Mouse (Mus musculus): ENCODE measurements around the gene Ints2.
"Not testable (repeated sequence)": the region's sequence is repeated elsewhere in the genome, so short reads cannot be mapped to it uniquely, and the experiment has no call there.

Ints2 gene

DNA sequence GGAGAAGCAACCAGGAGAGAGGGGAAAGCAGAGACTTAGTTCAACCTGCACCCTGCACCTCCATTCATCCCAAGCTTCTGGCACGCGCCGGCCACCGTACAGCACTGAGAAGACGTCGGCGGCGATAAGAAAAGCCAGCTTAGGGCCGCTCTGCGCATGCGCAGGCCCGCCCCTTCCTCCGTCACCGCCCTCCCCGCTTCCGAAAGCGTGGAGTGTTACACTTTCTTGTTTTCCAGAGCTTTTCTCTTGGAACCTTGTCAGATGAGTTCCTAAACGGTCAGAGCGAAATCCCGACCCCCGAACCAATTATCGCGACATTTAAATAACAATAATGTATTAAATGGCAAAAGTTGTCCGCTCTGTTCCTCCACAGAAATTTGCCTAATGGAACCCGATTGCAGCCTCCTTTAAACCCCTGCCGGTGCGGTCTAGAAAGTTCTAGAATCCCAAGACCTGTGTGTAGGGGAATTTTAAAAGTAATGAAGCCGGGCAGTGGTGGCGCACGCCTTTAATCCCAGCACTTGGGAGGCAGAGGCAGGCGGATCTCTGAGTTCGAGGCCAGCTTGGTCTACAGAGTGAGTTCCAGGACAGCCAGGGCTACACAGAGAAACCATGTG, at the start of gene Ints2:
Ints2 (minus strand) TSS at position 116 of the 617 bp plus-strand sequence.
- in situ Hi-C loops (cut with MboI, MseI) = no loop called here

DNA sequence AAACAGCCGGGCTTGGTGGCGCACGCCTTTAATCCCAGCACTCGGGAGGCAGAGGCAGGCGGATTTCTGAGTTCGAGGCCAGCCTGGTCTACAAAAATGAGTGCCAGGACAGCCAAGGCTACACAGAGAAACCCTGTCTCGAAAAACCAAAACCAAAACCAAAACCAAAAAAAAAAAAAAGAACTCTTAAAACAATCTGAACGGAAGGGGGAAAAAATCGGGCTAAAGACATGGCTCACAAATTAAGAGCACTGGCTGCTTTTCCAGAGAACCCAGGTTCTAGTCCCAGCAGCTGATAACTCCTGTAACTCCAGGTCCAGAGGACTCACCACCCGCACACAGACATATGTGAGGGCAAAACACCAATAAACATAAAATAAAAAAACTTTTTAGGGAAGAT, 34.8 kb upstream of the Ints2 start:
- in situ Hi-C loops (cut with MboI, MseI) = loop anchor here (10.0 kb wide), 1 partner anchor 423 kb away; no protein-coding TSS in a partner anchor

DNA sequence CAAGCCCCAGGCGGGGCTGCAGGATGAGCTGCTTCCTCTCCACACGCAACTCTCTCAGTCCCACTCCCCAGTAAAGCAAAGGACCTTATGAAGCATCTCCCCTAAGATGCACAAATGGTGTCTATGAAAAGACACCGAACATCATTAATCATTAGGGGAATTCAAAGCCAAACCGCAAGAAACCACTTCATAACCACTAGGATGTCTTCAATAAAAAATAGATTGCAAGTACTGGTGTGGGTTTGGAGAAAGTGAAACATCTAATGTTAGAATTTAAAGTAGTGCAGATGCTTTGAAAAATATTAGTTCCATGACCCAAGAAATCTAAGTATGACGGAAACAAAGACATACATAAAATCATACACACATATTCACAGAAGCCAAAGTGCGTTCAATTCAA, 34.3 kb upstream of the Ints2 start:
- in situ Hi-C loops (cut with MboI, MseI) = loop anchor here (10.0 kb wide), 1 partner anchor 423 kb away; no protein-coding TSS in a partner anchor

- in situ Hi-C loops (cut with MboI, MseI) = no loop called here
Measured at GRCm38 (mm10) chr11:86285729-86286128, 28.4 kb upstream of the Ints2 start.

DNA sequence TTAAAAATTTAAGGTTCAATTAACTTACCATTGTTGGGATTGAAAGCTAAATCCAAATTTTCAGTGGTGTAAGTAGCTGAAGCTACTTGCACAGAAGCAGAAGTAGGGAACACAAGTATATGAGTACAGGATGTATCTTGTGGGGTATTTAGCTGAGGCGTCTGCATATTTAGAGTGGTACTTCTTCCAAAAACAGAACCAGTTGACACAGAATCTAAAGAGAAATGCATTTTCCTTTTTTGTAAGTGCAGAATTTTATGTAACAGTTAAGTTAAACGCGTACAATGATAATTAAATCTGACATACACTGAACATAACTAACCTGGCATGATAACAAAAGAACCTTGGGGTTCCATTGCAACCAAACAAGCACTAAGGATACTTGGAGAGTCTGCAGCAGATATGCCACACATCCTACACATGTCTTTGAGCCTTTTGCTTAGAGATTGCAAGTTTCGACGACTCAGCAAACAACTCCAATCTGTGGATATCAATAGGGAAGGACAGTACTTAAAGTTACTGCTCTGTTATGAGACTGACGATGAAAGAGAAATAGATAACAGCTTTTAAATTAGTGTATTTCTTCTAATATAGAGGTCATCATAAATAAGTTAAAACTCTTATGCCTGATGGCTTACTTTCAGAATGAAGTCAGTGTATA, 21.2 kb upstream of the Ints2 start:
- in situ Hi-C loops (cut with MboI, MseI) = no loop called here

DNA sequence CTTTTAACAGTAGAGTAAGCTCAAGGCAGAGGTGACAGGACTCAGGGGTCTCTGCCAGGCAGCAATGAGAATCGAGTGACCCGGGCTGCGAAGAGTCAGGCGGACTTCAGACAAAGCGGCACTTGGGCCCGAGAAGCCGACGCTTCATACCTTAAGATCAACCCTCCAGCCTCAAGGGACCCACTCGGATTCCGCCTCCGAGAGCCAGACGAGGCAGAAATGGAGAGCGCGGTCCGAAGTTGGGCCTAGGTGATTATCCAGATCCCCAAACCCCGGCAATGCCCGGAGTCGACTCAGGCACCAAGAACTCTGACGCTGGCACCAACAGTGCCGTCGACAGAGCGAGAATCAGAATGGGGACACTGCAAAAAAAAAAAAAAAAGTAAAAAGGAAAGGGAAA, 321 bp downstream of the Ints2 start:
- in situ Hi-C loops (cut with MboI, MseI) = no loop called here

- in situ Hi-C loops (cut with MboI, MseI) = no loop called here
Measured at GRCm38 (mm10) chr11:86253342-86253741, 4.0 kb downstream of the Ints2 start.

- in situ Hi-C loops (cut with MboI, MseI) = no loop called here
Measured at GRCm38 (mm10) chr11:86232446-86232845, 24.9 kb downstream of the Ints2 start.

DNA sequence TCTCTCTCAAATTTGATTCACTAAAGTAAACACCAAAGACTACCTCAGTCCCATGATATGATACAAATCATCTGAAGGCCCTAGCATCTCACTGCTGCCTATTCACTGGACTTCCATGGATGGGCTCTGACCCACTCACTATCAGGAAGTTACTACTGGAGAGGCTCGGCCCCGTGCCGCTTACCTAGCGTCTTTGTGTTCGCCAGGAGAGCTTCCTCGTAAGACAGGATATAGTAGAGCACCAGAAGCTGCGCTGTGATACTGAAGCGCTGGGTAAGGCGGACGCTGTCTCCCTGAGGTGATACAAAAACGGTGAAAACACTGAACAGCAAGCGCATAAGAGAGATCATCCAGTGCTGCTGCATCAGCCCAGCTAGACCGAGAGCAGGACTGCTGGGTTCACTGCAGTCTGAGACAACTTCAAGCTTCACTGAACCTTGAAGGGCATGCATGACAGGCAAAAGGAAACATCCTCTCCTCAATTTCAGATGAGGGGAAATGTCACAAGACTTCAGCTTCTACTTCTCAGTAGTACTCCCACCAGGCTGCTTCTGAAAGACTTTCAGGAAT, 25.5 kb downstream of the Ints2 start:
- in situ Hi-C loops (cut with MboI, MseI) = no loop called here

GRCm38 (mm10) chr11:86226646-86227180, 30.7 kb downstream of the Ints2 start:
- in situ Hi-C loops (cut with MboI, MseI) = no loop called here

DNA sequence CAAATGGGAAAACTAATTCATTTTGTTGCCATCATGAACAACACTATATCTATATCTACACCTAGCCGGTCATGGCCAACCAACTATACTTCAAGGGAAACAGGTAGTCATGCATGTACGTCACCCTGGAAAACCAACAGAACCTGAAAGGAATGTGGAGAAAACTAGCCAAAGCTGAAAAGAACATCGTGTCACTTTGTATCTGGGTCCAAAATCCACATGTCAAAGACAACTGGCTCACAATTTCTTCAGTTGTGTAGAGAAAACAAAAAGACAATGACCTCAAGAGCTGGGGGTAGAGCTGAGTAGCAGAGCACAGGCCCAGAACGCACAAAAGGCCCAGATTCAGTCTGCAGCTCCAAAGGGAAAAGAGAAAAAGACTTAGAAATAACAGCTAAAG, 31.6 kb downstream of the Ints2 start:
- in situ Hi-C loops (cut with MboI, MseI) = no loop called here

DNA sequence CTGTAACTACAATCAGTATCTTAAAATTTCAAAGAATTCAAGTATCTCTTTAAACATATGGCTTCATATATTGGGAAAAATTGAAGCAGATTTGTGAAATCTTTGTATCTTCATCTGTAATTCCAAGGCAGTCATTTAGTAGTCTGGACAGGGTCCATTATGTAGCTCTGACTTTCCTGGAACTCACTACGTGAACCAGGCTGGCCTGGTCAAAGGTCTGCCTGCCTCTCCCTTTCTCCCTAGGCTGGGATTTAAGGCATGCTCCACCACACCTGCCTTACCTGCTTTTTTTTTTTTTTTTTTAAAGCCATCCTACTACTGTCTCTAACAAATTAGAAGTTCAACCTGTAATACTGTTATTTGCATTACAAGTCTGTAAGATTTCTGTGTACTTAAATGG, 45.6 kb downstream of the Ints2 start:
- in situ Hi-C loops (cut with MboI, MseI) = no loop called here

DNA sequence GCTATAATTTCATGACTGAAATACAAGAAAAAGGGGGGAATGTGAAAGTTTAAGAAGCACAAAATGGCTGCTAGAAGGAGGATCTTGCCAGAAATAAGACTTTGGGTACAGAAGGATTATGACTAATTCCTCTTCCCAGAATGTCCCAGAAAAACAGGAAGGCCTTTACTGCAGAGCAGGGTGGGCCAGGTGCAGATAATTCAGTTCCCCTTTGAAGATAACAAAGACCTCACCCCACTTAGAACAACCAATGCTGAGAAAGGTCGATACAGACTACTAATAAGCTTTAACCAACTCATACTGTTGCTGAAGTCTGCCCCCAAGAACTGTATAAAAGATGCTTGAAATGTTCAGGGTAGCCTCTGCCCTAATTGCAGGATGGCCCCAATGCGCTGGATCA, 48.3 kb downstream of the Ints2 start:
- in situ Hi-C loops (cut with MboI, MseI) = no loop called here

DNA sequence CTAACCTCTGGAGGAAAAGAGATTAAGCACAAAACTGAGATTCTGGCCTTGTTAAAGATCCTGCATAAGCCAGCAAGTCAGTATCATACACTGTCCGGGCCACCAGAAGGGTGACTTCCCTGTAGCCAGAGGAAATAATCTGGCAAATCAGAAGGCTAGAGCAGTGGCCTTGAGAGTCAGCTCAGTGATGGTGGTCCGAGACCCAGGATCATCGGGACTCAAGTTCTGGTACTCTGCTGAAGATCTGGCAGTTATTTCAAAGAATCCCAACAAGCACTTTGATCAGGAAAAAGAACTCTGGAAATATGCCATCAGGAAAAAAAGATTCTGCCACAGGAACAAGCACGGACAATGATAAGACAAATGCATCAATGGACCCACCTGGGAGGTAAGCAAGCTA, 51.5 kb downstream of the Ints2 start:
- in situ Hi-C loops (cut with MboI, MseI) = no loop called here

DNA sequence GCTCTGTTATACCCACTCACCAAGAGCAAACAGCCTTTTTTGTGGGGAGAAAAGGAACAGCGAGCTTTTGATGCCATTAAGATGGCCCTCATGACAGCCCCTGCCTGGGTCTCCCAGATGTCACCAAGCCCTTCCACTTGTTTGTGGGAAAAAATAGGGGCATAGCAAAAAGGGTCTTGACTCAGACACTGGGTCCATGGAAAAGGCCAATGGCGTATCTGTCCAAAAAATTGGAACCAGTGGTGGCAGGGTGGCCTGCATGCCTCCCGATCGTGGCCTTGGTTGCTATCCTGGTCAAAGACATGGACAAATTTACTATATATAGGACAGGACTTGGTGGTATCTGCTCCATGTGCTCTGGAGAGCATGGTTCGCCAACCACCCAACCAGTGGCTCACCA, 52.3 kb downstream of the Ints2 start:
- in situ Hi-C loops (cut with MboI, MseI) = no loop called here

GRCm38 (mm10) chr11:86201901-86202675, 55.3 kb downstream of the Ints2 start:
- in situ Hi-C loops (cut with MboI, MseI) = no loop called here

GRCm38 (mm10) chr11:86201037-86201786, 56.2 kb downstream of the Ints2 start, which contains the start of gene Brip1:
Gene Brip1 (minus strand): TSS chr11:86201193.
- in situ Hi-C loops (cut with MboI, MseI) = no loop called here

DNA sequence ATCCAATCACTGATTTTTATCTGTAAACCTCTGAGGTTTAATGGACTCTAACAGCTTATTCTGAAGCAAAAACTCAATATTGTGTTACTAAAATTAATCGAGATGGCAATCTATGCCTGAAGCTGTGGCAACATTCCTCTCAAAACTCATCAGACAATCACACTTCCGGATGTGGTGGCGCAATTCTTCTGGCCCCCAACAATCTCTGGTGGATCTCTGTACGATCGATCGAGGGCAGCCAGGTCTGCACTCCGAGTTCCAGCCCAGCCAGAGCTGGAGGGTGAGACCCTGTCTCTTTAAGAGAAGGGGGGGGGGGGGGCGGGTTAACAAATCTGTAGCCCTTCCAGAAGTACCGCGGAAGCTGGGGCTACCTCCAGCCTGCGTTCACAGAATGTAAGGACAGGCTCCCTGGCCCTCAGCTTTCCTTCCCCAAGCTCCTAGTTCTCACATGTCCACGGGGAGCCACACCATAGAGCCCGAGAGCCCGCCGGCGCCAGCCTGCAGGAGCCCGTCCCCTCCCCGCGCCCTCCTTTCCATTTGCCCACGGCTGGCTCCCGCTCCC, 56.8 kb downstream of the Ints2 start:
- in situ Hi-C loops (cut with MboI, MseI) = no loop called here

- in situ Hi-C loops (cut with MboI, MseI) = no loop called here
Measured at GRCm38 (mm10) chr11:86199733-86200132, 57.6 kb downstream of the Ints2 start.

GRCm38 (mm10) chr11:86185224-86185623, 72.2 kb downstream of the Ints2 start:
- in situ Hi-C loops (cut with MboI, MseI) = not testable (repeated sequence)

- in situ Hi-C loops (cut with MboI, MseI) = no loop called here
Measured at GRCm38 (mm10) chr11:86175833-86176232, 81.5 kb downstream of the Ints2 start.

Measured in T-helper 2 cell (primary cell).